Mouse (Mus musculus) v-Abl transformed pro-B cells (cell line): ENCODE results near the gene Cblb.

Experiments
- in situ Hi-C, 2 experiments: fragments of 400-800 bp; cut with MboI; formaldehyde crosslinking; loops; one replicate each; pipeline ENCODE4 v1.15.1; 2025; ENCODE audit not compliant: unreplicated experiment in 2 of 2

Gene Cblb

DNA sequence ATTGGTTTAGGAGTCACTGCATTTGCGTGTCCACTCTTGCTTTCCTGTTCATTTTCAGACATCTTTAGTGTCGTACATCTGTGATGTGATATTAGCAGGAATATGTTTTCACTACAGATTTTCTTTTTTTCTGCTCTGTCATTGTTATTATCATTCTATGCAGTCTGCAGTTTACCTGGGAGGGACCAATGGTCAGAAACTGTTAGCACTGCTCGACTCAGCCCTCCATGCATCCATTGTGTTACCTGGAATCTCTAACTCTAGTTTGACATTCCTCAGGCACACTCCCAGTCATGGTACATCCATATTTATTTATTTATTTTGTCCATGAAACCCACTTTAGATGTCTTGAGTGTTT, 37.5 kb downstream of the Cblb start:
- in situ Hi-C loops: no loop called here

DNA sequence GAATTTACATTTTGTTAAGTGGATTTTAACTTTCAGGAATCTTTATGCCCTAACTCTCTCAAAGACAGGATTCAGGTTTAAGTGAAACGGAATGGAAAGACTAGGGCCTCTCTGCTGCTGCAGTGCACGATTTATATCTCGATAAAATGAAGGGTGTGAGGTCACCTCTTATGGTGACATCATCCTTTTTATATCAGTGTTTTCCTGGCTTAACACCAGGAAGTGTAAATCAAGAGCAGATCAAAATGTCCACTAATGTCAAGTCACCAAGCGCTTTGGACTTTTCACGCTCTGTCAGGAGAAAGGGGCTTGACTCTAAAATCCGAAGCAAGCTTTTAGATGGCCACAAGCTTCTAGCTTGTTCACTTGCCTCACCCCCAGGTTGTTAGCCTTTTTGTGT, 38.6 kb downstream of the Cblb start:
- in situ Hi-C loops: no loop called here

DNA sequence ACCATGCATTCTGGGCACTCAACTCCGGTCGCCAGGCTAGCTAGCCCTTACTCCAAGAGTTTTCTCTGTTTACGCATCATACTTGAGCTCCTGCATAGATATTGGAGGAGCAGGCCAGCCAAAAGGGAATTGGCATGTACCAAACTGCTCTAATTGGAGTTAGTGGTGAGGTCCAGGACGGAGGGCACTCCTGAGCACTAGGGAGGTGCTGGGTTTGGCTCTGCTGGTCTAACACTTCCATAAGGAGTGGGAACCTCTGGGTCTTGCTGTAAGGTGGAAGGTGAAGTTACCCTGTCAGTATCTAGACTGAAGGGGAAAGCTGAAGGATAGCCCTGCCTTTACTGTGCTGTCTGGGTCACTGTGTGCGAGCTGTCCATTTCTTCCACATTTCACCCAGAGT, 39.1 kb downstream of the Cblb start:
- in situ Hi-C loops: no loop called here

DNA sequence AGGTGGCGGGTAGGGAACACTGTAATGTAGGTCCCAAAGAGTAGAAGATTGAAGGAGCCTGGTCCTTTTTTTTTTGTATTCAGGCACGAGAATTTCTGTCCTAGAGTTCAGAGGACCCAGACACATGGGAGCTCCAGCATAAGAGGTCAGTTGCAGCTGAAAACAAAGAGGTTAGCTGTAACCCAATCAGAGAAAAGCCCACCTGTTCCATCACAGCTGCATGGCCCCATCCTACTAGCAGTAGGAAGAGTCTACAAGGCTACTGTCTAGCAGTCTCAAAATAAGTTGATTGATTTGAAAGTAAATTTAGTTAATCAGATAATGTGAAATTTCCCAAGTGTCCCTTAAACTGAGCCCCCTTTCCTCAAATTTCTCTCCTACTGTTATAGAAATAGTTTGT, 40.3 kb downstream of the Cblb start:
- in situ Hi-C loops: no loop called here

DNA sequence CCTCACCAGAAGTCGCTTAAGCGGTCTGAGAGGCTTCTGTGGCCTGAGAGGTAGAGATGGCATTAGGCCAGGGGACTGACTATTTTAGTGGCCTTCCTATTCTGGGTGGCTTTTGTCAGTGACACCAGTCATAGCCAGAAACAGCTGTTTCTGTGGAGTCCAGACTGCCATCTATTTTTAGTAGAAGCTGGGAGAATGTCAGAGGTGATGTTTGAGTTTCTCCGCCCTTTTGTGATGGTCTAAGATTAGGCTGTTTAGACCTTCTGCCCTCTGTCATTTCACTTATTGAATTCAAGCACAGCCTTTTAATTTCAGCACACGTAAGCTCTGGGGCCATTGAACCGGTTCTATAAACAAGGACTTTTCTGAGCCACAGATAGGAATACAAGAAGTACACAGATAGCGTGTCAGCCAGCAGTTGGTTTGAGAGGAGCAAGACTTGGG, 40.8 kb downstream of the Cblb start:
- in situ Hi-C loops: no loop called here

DNA sequence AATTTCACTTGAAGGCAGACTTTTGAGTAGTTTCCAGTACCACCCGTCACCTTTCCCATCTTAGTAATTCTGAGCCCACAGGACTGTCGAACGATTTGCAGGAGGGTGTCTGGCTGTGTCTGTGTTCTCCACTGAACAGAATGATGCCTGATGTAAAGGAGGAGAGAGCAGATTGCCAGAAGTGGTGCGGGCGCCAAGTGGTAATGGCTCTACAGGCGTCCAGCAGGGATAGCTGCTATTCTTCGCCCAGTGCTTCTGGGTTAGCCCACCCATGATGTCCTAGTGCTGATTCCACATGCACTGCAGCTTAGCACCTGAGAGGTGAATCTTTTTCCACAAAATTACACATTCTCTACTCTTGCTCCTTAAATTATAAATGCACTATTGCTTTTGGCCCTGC, 45.6 kb downstream of the Cblb start:
- in situ Hi-C loops: no loop called here

DNA sequence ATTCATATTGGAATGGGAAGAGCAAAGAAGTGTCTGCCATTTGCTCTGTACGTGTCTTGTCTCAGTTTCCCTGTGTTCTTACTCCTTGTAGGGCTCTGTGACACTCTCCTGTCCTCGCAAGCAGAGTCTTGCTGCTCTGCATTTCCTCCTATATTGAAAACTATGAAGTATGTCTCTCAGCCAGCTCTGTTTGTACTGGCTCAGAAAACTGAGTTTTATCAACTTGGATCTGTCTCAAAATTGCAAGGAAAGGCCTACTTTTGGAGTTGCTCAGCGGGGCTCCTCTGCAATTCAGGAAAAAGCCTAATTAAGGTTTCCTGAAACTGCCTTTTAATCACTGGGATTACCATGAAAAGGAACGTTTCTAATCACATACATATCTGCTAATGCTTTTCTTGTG, 46.9 kb downstream of the Cblb start:
- in situ Hi-C loops: no loop called here

DNA sequence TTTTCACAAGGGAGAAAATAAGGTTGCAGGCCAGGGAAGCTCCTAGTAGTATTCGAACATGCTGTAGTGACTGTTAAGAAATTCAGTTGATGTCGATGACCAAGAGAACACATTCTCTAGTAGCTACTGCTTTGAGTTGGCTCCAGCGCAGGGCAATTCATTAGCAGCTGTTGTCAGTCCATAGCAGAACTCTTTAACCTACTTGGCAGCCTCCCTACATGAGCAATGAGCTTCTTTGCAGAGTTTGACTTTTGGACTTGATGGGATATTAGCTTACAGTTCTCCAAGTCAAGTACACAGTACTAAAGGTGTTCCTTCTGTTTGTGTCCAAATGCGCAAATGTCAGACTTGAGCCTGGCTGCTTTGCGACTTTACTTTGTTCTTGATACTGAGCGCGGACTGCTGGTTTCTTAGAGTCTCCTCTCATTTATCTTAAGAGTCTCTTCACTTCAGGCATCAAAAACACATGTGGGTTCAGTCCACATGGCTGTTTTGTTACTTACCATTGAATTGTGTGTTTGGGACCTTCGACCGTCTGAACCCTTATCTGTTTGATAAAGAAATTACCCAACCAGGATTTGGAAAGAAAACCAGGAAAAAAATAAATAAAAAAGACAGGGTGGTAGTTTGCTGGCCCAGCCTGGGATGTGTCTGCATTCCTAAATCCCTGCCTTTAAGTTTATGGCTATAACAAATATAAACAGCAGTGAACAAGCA, 47.9 kb downstream of the Cblb start:
- in situ Hi-C loops: no loop called here

DNA sequence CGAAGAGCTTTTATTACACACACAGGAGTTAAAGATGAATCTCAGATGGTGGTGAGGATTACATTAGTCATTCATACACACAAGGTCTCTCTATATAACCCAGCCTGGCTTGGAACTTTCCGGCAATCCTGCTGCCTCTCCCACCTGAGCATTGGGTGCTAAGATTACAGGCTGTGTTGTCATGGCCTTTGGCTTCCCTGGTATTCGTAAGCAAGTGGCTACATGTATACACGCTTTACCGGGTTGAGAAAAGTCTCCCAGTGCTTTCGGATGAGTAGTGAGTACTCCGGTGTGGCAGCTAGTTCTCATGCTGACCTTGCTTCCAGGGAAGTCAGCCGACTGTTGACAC, 48.4 kb downstream of the Cblb start:
- in situ Hi-C loops: no loop called here

DNA sequence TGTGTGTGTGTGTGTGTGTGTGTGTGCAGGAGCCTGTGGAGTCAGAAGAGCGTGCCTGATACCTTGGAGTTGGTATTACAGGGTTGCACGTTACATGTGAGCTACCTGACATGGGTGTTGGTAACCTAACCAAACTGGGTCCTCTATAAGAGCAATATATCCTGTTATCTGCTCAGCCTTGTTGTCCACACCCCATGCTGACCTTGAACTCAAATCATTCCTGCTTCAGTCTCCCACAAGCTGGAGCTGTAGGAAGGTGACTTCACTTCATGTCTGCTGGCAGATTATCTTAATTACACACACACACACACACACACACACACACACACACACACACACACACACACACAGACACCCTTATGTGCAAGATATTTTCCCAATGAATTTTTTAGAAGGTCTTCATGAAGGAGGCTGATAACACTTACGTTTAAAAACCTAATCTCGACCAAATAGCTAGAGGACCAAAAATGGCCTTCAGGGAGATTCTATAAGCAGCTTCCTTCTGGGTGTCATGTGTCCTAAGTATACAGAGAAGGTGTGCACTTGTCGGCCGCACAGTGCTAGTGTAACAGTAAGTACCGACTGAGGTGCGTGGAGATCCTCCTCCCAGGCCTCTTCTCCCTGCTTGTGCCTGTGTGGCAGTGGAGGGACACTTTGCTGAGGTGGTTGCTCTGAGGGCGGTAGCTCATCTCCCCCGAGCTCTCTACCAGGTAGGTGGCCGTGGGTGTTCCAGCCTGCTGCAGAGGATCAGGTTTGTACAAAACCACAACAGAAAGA, 49.8 kb downstream of the Cblb start:
- in situ Hi-C loops: no loop called here

DNA sequence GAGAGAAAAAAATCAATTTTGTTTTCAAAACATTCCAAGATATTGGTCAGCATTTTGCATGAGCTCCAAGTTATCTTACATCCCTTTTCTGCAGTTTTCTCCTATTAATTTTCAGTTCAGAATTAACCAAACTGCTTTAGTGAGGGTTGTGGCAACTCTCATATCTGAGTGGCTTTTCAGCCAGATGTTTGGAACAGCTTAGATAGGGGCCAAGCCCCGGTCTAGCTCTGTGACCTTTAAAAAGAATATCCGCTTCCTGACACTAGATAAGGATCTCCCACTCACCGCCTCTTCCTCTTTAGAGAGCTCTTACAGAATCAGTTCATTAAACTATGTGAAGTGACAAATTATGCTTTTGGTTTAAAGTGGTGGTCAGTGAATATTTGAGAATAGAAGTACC, 50.7 kb downstream of the Cblb start:
- in situ Hi-C loops: no loop called here

DNA sequence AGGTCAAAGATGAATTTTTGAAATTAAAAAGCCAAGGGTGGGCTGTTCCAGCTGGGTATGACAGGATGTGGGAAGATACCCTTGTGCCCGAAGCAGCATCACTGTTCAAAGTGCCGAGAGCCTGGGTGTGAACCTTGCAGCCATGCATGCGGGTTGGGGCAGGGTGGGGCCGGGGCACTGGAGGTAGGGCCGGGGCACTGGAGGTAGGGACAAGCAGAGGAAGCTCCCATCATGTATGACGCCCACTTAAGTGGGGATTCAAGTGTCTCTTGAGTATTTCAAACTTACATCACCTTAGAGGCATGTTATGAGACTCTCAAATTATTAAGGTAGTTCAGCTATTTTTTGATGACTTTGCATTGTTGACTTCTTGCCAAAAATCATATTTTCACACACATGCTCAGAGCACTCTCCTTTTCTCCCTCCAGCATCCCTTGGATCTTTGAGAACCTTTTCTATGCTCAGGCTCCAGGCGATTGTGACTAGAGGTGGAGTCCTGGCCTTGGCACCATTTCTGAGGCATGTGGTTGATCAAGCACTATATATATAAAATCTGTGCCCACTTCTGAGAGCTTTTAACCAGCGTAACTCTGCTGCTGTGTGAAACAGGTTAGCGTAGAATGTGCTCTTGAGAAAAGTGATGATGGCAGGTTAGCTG, 55.9 kb downstream of the Cblb start:
- in situ Hi-C loops: no loop called here

DNA sequence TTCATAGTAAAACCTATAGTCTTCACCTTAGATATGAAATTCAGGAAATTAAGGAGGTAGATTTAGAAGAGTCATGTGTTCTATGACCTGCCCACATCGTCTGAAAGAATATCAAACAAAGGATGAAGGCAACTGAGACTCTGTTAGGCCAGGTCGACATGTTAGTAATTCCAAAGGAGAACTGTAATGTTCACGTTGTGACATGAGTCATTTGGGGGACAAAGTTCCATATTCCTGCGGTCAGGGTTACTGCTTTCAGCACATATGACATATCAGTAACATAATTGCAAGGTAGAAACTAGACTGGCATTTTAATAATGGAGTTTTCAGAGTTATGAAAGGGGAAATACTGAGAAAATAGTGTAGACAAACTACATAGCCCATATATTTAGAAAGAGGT, 58.3 kb downstream of the Cblb start:
- in situ Hi-C loops: no loop called here

DNA sequence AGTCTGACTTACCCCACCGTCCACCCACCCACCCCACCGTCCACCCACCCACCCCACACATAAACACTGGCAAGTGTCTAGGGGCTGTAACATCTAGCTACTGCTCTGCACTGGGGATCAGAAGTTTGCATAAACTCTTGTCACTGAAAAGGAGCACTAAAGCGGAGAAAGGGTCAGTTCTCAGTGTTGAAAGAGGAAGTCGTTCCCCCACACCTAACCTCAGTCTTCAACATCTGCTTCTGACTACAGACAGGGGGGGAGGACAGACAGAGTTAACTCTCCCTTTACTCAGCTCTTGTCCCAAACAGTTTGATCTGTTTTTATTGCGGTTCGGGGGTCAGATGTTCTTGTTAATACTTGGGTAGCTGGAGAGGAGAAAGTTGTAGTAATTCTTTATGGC, 59.9 kb downstream of the Cblb start:
- in situ Hi-C loops: loop anchor here in 1 of 2 experiments (5.0 kb wide), 1 partner anchor 36 kb away; no protein-coding TSS in a partner anchor

DNA sequence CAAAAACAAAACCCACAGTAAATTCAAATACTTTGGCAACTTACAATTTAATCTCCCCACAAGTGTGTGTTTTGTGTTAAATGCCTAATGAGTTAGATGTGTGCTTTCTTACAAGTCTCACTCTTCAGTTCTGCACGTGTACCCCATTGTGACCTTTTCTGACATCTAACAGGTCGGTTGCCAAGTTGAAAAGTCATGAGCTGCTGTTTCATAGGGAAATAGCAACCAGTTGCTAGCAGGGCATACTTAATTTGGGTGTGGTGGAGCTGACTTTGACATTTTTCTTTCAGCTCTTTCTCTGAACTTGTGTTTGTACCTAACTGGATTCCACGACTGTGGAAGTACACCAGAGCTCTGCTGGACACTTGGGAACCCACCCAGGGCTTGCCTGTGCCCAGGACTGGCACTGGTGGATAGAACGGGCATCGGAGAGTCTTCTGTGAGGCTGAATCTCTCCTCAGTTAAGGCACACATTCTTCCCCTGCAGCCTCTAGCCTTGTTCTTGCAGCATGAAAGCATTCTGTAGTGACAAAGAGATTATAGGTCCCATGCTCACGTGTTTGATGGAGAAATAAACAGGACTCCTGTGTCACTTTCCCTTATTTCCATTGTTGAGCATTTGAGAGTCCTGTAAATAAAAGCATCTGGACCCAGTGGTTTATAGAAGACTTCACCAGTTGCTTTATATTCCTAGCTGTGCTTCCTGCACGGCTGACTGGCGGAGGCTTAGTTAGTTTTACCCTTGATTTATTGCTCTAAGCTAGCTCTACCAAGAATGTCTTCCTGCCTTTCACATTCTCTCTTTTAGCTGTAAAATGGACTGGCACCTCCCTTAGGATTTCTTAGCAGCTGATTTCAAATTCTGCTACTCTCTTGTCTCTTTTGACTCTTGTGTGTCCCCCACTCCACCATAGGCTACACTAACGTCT, 62.6 kb downstream of the Cblb start:
- in situ Hi-C loops: loop anchor here in 1 of 2 experiments (5.0 kb wide), 1 partner anchor 34 kb away; no protein-coding TSS in a partner anchor

DNA sequence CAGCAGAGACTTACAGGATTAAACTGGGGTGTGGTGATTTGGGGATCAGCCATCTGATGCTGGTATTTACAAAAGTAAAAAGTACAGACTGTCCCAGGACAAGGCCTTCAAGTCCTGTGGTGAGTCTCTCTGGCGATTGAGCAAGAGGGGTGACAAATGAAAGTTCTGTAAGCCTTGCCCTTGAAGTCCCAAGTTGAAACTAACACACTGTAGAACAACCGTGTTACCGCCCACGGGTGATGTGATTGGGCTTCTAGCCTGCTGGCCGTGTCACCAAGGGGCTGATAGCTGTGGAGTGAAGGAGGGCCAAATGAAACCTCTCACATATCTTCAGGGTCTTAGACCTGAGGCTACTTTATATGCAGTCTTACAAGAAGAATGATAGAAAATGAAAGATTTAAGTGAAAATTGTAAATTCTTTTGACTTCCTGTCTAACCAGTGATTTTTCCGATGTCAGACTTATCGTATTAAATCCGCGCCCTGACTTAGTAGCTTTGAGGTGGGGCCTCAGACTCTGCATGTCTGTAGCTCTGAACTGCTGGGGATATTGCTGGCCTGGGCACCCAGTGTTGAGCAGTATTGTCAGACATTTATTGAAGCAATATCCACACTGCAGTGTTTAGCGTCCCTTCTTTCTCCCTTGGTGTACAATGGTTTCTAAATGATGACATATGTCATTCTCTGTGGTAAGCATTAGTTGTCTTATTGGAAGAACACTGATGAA, 63.9 kb downstream of the Cblb start:
- in situ Hi-C loops: loop anchor here in 1 of 2 experiments (5.0 kb wide), 1 partner anchor 32 kb away; no protein-coding TSS in a partner anchor

DNA sequence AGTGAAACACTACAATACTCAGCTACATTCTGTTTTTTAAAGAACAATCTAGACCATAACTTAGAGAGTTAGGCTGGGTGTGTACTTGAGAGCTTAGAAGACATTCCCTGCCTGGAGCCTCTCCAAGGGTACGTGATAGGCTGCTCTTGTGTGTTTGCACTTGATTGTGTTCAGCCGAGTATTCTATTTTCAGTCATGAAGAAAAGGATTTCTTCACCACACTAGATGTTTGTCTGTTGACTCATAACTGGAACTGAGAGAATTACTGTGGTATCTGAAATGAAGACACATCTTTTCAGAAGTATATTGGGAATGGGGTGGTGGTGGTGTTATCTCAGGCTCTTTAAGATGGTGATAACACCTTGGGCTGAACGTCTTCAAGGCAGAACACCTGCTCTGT, 64.6 kb downstream of the Cblb start:
- in situ Hi-C loops: no loop called here

DNA sequence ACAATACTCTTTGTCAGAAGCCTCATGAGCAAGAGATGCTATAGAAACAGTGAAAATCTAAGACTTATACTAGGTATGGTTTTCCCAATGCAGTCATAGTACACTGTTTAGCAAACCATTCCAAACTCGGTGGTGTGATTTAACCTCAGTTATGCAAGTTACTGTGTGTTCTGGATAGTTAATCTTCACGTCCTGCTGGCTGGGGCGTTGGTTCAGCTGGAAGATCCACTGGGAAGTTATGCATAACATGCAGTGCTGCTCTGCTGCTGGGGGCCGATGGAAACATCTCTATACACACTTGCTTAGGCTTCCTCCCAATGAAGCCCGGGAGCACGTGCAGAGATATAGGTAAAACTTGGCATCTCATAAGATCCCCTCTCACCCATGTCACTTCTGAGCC, 69.4 kb downstream of the Cblb start:
- in situ Hi-C loops: loop anchor here in 1 of 2 experiments (5.0 kb wide), 1 partner anchor 53 kb away; no protein-coding TSS in a partner anchor

DNA sequence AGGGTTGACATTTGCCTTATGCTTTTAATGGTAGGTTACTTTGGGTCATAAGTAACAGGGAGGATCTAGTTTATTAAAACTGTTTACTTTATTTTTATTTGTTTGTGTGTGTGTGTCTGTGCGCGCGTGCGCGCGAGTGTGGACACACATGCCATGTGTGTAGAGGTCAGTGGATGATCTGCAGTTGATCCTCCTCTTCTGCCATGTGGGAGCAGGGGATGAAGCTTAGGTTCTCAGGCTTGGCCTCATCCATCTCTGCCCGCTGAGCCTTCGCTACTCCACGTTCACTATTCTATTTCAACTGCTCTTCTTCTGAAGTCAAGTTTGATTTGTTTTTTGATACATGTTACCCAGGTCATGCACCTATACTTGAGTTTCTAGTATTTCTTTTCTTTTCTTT, 73.6 kb downstream of the Cblb start:
- in situ Hi-C loops: loop anchor here in 1 of 2 experiments (5.0 kb wide), 1 partner anchor 57 kb away; no protein-coding TSS in a partner anchor

DNA sequence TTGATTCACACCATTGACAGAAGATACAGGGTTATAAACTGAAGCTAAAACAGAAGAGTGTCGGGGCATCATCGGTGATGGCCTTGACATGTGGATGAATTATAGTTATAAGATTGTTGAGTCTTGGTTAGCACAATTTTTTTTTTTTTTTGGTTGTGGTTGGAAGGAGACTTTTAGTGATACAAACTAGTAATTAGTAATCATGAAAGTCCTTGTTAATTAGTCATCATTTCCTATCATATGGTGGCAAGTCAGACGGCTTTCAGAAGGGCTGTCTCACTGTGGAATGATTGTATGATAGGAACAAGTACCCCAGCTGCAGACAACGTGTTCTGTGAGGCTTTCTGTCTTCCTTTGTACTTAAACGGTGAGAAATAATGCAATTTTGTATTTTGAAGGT, 76.8 kb downstream of the Cblb start:
- in situ Hi-C loops: no loop called here
